Comparison of ENCODE assay signal across 12 mouse cellular contexts in the genomic region with DNA sequence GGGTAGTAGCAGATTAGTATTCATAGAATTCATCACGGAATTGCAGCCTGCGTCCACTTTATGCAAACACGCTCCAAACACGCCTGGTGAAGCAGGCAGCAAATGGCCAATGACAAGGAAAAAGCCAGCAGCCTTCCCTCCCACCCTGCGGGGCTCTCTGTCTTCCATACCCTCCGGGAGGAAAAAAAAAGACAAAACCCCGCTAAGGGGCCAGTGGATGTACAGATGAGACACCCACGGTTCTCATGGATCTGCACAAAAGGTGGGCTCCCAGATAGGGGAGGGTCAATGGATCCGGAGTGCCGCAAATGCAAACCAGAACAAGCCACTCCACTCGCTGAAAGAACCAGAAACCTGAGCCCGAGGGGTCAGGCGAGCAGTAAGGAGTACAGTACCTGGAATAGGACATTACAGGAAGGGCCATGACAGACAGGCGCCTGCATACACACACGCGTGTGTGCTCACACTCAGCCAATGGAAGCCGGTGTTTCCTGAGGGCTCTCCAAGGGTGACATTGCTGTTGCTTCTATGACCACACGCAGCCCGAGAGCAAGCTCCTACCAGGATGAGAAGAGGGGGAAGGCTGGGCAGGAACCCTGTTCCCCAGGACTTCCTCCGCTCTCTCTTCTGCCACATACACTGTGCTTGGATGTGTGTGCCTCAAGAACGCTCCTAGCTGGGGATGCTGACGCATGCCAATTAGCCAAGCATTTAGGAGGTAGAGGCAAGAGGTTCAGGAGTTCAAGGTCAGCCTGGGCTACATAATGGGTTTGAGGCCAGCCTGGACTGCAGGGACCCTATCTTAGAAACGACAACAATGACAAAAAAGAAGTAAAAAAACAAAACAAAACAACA. TPM values are rescaled to one million over a fixed set of nuclear protein-coding genes. Genes with fewer than 3 reads are reported as not detected.
DNase-seq lines count a peak whose midpoint lies in the region.
"Had no signal": no experiment of that assay in that cellular context is flagged by ENCODE, and none has a peak within 500 bp of the region (broad histone marks: within the 10 kb centered on the region; RNA-seq: fewer than 3 reads in every experiment).

No protein-coding gene starts in this region.

- peak; percentile 19 to 43 for DNase-seq in heart, adult 18-20 months
- DNase-seq in heart, adult 11 months = no peak
- peak; percentile 17 for DNase-seq in urinary bladder, adult 2 months (ENCODE audit: low spot score)
- DNase-seq in urinary bladder, postnatal 36 days (ENCODE audit: low spot score in 2 of 2) = no peak
- peak; percentile 52 for DNase-seq in heart, postnatal 4 days
- DNase-seq in layer of hippocampus, adult 11-12 months (ENCODE audit: low spot score) = no peak
- DNase-seq in frontal cortex, postnatal 14 days (ENCODE audit: low spot score in 2 of 2) = no peak
- DNase-seq in liver = no peak
- DNase-seq: cerebellum, postnatal 36 days; kidney, adult 8-10 months; liver, embryonic 13.5 days; thymus, postnatal 4 days had no signal

RNA-seq across cellular contexts. Expression of a gene that starts 57.5 kb away (rescaled TPM):
- 10 to 100 TPM; 35.9 to 41.1 TPM for total RNA-seq in heart, adult 18-20 months (2021)
- 21.0 and 29.8 TPM in 2 replicates for polyA plus RNA-seq in urinary bladder, adult 2 months (2012; rRNA removed)
- 10 to 100 TPM; 79.5 to 82.9 TPM for total RNA-seq in heart, postnatal 4 days (2021)

Comparison
In these comparisons a context has a peak if more than half of its experiments do, and no peak if none do; other contexts are left out.
1. DNase-seq: peak in heart, adult 18-20 months (2 of 2), urinary bladder, adult 2 months (single experiment) and heart, postnatal 4 days (single experiment); none in heart, adult 11 months (single experiment), urinary bladder, postnatal 36 days (0 of 2), layer of hippocampus, adult 11-12 months (single experiment), frontal cortex, postnatal 14 days (0 of 2) and liver (single experiment).